Mouse (Mus musculus) lung, postnatal 0 days (tissue): Measurements from ENCODE around the gene Olfr203.

Experiments used
- CTCF ChIP-seq: IDR thresholded peaks from 2 replicates; pipeline ENCODE4 v1.5.1; 2016; ENCODE audit warnings: antibody characterized with exemption, mild to moderate bottlenecking
- EP300 ChIP-seq: IDR thresholded peaks from 2 replicates; pipeline ENCODE4 v1.6.1; 2016; ENCODE audit warnings: antibody characterized with exemption, mild to moderate bottlenecking, control low read depth

- no peak for TF ChIP-seq CTCF
- no peak for TF ChIP-seq EP300
Observed at GRCm38 (mm10) chr16:59318148-59318547, 19.5 kb downstream of the Olfr203 start, which contains the start of gene Olfr204.
